Mouse (Mus musculus) MEL (cell line): ENCODE results near the gene Mxra8.
A peak's percentile ranks its signal among the peaks of the same experiment; 100 is the strongest.

Experiments used
- CTCF ChIP-seq, 3 experiments: IDR thresholded peaks in 2 of 3; conservative IDR thresholded peaks in 1 of 3; 2 replicates each; pipeline ENCODE4 v1.5.1; 2011 to 2012; ENCODE audit warnings: low read length in 3 of 3, low read depth in 2 of 3, mild to moderate bottlenecking in 2 of 3, improper control_type of control experiment in 1 of 3, inconsistent platforms in 1 of 3, mixed read lengths in 1 of 3, moderate library complexity in 1 of 3; ENCODE audit not compliant: control insufficient read depth in 1 of 3, insufficient read depth in 1 of 3, poor library complexity in 1 of 3, severe bottlenecking in 1 of 3
- E2F4 ChIP-seq: IDR thresholded peaks from 2 replicates; pipeline ENCODE4 v1.6.1; 2011; ENCODE audit warnings: low read depth, low read length, improper control_type of control experiment, borderline replicate concordance
- EP300 ChIP-seq, 2 experiments: IDR thresholded peaks; 2 replicates each; pipeline ENCODE4 v1.6.1; 2011; ENCODE audit warnings: improper control_type of control experiment in 2 of 2, low read length in 2 of 2, low read depth in 1 of 2, mild to moderate bottlenecking in 1 of 2
- GATA1 ChIP-seq: IDR thresholded peaks from 2 replicates; pipeline ENCODE4 v1.6.1; 2011; ENCODE audit warnings: low read depth, low read length, improper control_type of control experiment
- MAFK ChIP-seq: IDR thresholded peaks from 2 replicates; pipeline ENCODE4 v1.6.1; 2011; ENCODE audit warnings: low read depth, mild to moderate bottlenecking, low read length, improper control_type of control experiment, borderline replicate concordance
- MAX ChIP-seq: IDR thresholded peaks from 2 replicates; pipeline ENCODE4 v1.6.1; 2011; ENCODE audit warnings: low read length, improper control_type of control experiment
- POLR2A ChIP-seq, 2 experiments: IDR thresholded peaks; 2 replicates each; pipeline ENCODE4 v1.6.1; 2011 to 2012; ENCODE audit warnings: low read length in 2 of 2, mild to moderate bottlenecking in 2 of 2, control low read depth in 1 of 2, improper control_type of control experiment in 1 of 2, low read depth in 1 of 2, moderate library complexity in 1 of 2; ENCODE audit not compliant: control insufficient read depth in 1 of 2, insufficient read depth in 1 of 2, poor library complexity in 1 of 2
- RCOR1 ChIP-seq: IDR thresholded peaks from 2 replicates; pipeline ENCODE4 v1.6.1; 2012; ENCODE audit warnings: low read depth, mild to moderate bottlenecking, inconsistent platforms, low read length, improper control_type of control experiment
- UBTF ChIP-seq: IDR thresholded peaks from 2 replicates; pipeline ENCODE4 v1.6.1; 2012; ENCODE audit warnings: low read depth, mild to moderate bottlenecking, inconsistent platforms, low read length, improper control_type of control experiment, moderate library complexity, borderline replicate concordance; ENCODE audit not compliant: insufficient read depth

GRCm38 (mm10) chr4:155859318-155859717, 19.8 kb downstream of the Mxra8 start:
- no peak for TF ChIP-seq MAFK
- TF ChIP-seq EP300 (IDR thresholded peaks at IDR 0.05; ENCODE audit: low read depth in 1 of 2, low read length in 2 of 2) = no peak
- 0 out of 2 replicates have a peak, but pooled peaks have one; percentile 23 for TF ChIP-seq MAX
- no peak for TF ChIP-seq CTCF (IDR thresholded peaks at IDR 0.05 in 2 of 3, conservative IDR thresholded peaks at IDR 0.05 in 1 of 3; ENCODE audit: control insufficient read depth in 1 of 3, insufficient read depth in 1 of 3, low read depth in 2 of 3, low read length in 3 of 3, poor library complexity in 1 of 3, severe bottlenecking in 1 of 3)
- no peak for TF ChIP-seq RCOR1
- TF ChIP-seq UBTF = no peak
- no peak for TF ChIP-seq GATA1
- no peak for TF ChIP-seq E2F4
- TF ChIP-seq POLR2A (IDR thresholded peaks at IDR 0.05; ENCODE audit: control insufficient read depth in 1 of 2, insufficient read depth in 1 of 2, low read depth in 1 of 2, low read length in 2 of 2, poor library complexity in 1 of 2) = no peak
